Mouse (Mus musculus) small intestine, adult 10 weeks (tissue): ENCODE data around the gene Ldlrad2. TPM values are rescaled to one million over a fixed set of nuclear protein-coding genes. Genes with fewer than 3 reads are reported as not detected.

Source experiments
- polyA plus RNA-seq: library from polyadenylated mRNA; stranded (reverse); fragments of 350-450 nt; fragmentation: Illumina TruSeq; extraction: RNeasy Lipid Tissue Mini Kit (QIAGEN cat#74804); gene quantifications from one replicate; pipeline ENCODE4 v1.2.3, GENCODE M21; 2014; ENCODE audit warnings: low replicate concordance

The Ldlrad2 gene
- polyA plus RNA-seq, result not detected

DNA sequence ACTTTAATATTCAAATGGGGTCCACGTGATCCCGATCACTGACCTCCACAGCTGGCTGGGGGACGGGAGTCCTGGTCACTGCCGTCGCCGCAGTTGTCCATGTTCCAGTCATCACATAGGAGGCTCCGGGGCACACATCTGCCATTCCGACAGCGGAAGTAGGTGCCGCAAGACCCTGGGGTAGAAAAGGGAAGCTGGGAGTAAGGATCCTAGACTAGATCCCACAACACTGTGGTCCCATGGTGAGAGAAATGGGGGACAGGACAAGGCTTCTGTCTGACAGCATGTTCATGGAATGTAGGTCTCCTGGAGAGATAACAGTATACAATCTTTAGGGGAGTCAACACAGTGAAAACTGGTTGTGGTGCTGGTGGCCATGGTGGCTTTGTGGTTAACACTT is at the start of gene Ldlrad2:
Gene Ldlrad2 (minus strand): TSS at position 101 of the 400 bp plus-strand sequence.

DNA sequence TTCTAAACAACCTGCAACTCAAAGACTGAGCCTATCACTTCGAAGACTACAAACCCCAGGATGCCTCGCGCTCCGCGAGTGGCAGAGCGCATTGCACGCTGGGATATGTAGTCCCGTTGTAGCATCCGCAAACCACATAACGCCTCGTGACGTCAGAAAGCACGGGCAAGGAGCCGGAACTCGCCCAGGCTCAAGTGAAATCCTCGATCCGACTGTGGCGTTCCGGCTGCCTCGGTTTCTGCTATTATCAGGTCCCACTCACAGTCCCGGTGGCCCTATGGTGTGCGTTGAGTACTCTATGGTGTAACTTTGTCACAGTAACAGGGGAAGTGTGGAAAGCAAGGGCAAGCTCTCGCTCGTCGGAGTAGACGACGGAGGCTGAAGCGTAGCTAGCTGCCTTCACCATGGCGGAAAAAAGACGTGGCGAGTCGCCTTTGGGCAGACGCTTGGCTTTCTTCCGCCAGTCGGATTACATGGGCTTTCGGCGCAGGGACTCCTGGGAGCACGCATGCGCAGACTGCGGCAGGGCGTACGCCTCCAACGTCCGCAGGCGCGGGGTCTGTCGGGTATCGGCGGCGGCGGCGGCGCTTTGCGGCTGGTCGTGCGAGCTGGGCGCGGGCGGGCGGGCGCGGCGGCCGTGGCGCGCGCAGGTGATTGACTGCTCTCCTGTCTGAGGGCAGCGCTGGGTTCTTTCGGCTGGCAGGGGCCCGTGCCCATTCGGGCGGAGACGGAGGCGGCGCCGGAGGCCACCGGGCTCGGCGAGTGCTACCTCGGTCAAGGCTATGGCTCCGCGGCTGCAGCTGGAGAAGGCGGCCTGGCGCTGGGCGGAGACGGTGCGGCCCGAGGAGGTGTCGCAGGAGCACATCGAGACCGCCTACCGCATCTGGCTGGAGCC is 19.5 kb upstream of the Ldlrad2 start, which contains the start of gene Usp48:
Gene Usp48 (plus strand): TSS at position 155 of the 895 bp plus-strand sequence.

Other genes with a start within 250 kb of the Ldlrad2 start
- 1,259 TPM for gene Cdc42, start 216.8 kb downstream of the Ldlrad2 start, polyA plus RNA-seq
- gene Cela3a, start 164.8 kb downstream of the Ldlrad2 start, polyA plus RNA-seq, result not detected
- 18.9 TPM for gene Cela3b, start 144.0 kb downstream of the Ldlrad2 start, polyA plus RNA-seq
- gene 1700013G24Rik, start 121.3 kb downstream of the Ldlrad2 start, polyA plus RNA-seq, result not detected
- gene Hspg2, start 105.8 kb downstream of the Ldlrad2 start, polyA plus RNA-seq, result not detected
- gene Usp48, start 19.2 kb upstream of the Ldlrad2 start, polyA plus RNA-seq, result 59.7 TPM
- 0.48 TPM for gene Rap1gap, start 90.2 kb upstream of the Ldlrad2 start, polyA plus RNA-seq
- 0.45 TPM for gene Alpl, start 221.8 kb upstream of the Ldlrad2 start, polyA plus RNA-seq